Mouse (Mus musculus) left cerebral cortex, postnatal 14 days (tissue): Measurements from ENCODE around the gene Ccndbp1. TPM values are rescaled to one million over a fixed set of nuclear protein-coding genes. Genes with fewer than 3 reads are reported as not detected.
"Not testable (repeated sequence)": the region's sequence is repeated elsewhere in the genome, so short reads cannot be mapped to it uniquely, and the experiment has no call there.

Source experiments
- DNase-seq, 2 experiments: peaks; one replicate each; pipeline ENCODE4 v3.0.0; 2021 to 2022; ENCODE audit warnings: low spot score in 2 of 2, mixed read lengths in 1 of 2
- intact Hi-C: fragments of 180-260 bp; cut with DNase I; formaldehyde crosslinking; loops from one replicate; pipeline ENCODE4 v1.15.1; 2025
- total RNA-seq, 2 experiments: library from RNA; stranded (reverse); gene quantifications; 2 replicates each; pipeline ENCODE4 v1.2.3; 2021

The Ccndbp1 gene
- total RNA-seq, 2 experiments from 2014 or later, result 53.7 to 57.9 TPM

GRCm38 (mm10) chr2:120985241-120985640 lies 23.0 kb upstream of the Ccndbp1 start:
- intact Hi-C loops, result no loop called here
- no peak for DNase-seq

- DNase-seq, result no peak
- intact Hi-C loops, result no loop called here
Observed at GRCm38 (mm10) chr2:120991196-120991595, 17.0 kb upstream of the Ccndbp1 start.

GRCm38 (mm10) chr2:120996607-120997006 lies 11.6 kb upstream of the Ccndbp1 start:
- intact Hi-C loops, result not testable (repeated sequence)

GRCm38 (mm10) chr2:120998863-120999262 lies 9.3 kb upstream of the Ccndbp1 start:
- intact Hi-C loops, result no loop called here

More at GRCm38 (mm10) chr2:120996607-120997006, 11.6 kb upstream of the Ccndbp1 start:
- not testable (repeated sequence) for DNase-seq

GRCm38 (mm10) chr2:121003586-121003985 lies 4.6 kb upstream of the Ccndbp1 start:
- intact Hi-C loops, result no loop called here
- DNase-seq, result peak in 1 of 2 experiments; percentile 27

More at GRCm38 (mm10) chr2:120998863-120999262, 9.3 kb upstream of the Ccndbp1 start:
- DNase-seq, result no peak

- no peak for DNase-seq
- intact Hi-C loops, result no loop called here
Observed at GRCm38 (mm10) chr2:121004018-121004811, 4.0 kb upstream of the Ccndbp1 start.

GRCm38 (mm10) chr2:121006986-121007385 lies 1.2 kb upstream of the Ccndbp1 start:
- no peak for DNase-seq
- intact Hi-C loops, result no loop called here

GRCm38 (mm10) chr2:121008664-121009007 lies 433 bp downstream of the Ccndbp1 start:
- intact Hi-C loops, result no loop called here
- no peak for DNase-seq

- intact Hi-C loops, result no loop called here
- DNase-seq, result no peak
Observed at GRCm38 (mm10) chr2:121009071-121009677, 971 bp downstream of the Ccndbp1 start.

- intact Hi-C loops, result no loop called here
- no peak for DNase-seq
Observed at GRCm38 (mm10) chr2:121012676-121013075, 4.5 kb downstream of the Ccndbp1 start.

GRCm38 (mm10) chr2:121015507-121015906 lies 7.3 kb downstream of the Ccndbp1 start:
- intact Hi-C loops, result no loop called here
- no peak for DNase-seq

- intact Hi-C loops, result no loop called here
- DNase-seq, result no peak
Observed at GRCm38 (mm10) chr2:121016226-121016625, 8.0 kb downstream of the Ccndbp1 start.

- DNase-seq, result no peak
- intact Hi-C loops, result no loop called here
Observed at GRCm38 (mm10) chr2:121017151-121017550, 8.9 kb downstream of the Ccndbp1 start.

GRCm38 (mm10) chr2:121022918-121023317 lies 14.7 kb downstream of the Ccndbp1 start:
- no peak for DNase-seq
- intact Hi-C loops, result no loop called here

- intact Hi-C loops, result no loop called here
Observed at GRCm38 (mm10) chr2:121036733-121037341, 28.6 kb downstream of the Ccndbp1 start, which contains the start of gene Epb42. TSS of gene Epb42 (minus strand) at chr2:121037072.

GRCm38 (mm10) chr2:121038851-121039250 lies 30.6 kb downstream of the Ccndbp1 start:
- intact Hi-C loops, DNase-seq: not testable (repeated sequence)

More at GRCm38 (mm10) chr2:121036733-121037341, 28.6 kb downstream of the Ccndbp1 start, which contains the start of gene Epb42:
- DNase-seq, result no peak

GRCm38 (mm10) chr2:121039382-121039781 lies 31.2 kb downstream of the Ccndbp1 start:
- DNase-seq, result no peak
- intact Hi-C loops, result no loop called here

- DNase-seq, result peak; percentile 53 to 55
- intact Hi-C loops, result loop anchor here (2.0 kb wide), 1 partner anchor 62 kb away; no protein-coding TSS in a partner anchor
Observed at GRCm38 (mm10) chr2:121041098-121041497, 32.9 kb downstream of the Ccndbp1 start.

GRCm38 (mm10) chr2:121045653-121046052 lies 37.5 kb downstream of the Ccndbp1 start:
- DNase-seq, result no peak
- intact Hi-C loops, result no loop called here

- intact Hi-C loops, result no loop called here
- DNase-seq, result no peak
Observed at GRCm38 (mm10) chr2:121052176-121052575, 44.0 kb downstream of the Ccndbp1 start.
